9 mouse cellular contexts compared by ENCODE assay signal in the genomic region with DNA sequence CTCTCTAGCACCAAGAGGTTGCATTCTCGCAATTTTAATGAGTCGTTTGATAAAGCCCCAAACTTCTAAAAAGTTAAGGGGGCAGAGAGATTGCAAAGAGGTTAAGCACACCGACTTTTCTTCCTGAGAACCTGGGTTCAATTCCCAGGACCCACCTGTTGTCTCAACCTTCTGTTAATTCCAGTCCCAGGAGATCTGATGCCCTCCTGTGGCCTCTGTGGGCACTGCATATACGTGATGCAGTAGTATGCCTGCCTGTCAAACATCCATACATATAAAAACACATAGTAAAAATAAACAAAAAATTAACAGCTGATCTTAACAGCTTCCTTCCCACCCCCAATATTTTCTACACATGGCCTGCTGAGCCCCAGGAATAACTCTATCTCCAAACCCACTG.
DNase-seq lines count a peak whose midpoint lies in the region; ATAC-seq and TF ChIP-seq lines count a peak whose summit lies in the region.
"Had no signal": no experiment of that assay in that cellular context is flagged by ENCODE, and none has a peak within 500 bp of the region (broad histone marks: within the 10 kb centered on the region; RNA-seq: fewer than 3 reads in every experiment).

No protein-coding gene starts in this region.

- no peak for TF ChIP-seq POLR2A in CH12.LX (IDR thresholded peaks at IDR 0.05; ENCODE audit: low read depth, low read length)

- dilution Hi-C loops in CH12.LX (cut with MboI; ENCODE audit: extremely low pct_ligation_motif_present, extremely low pct_unique_long_range_greater_than_20kb, low sequenced_read_pairs): no loop called here

- in situ Hi-C loops in CH12.LX (cut with MboI; ENCODE audit: low pct_ligation_motif_present, low pct_unique_long_range_greater_than_20kb, low sequenced_read_pairs): loop anchor here (25.0 kb wide), 1 partner anchor 899 kb away; no protein-coding TSS in a partner anchor

- TF ChIP-seq EP300 in CH12.LX (IDR thresholded peaks at IDR 0.05; ENCODE audit: low read length): no peak

- peaks cover 0 to 10% of the 10 kb centered on the region in 2 experiments; a peak in 2 of 4 replicates for H3K4me1 ChIP-seq in CH12.LX (ENCODE audit: control insufficient read depth in 1 of 2, insufficient read depth in 2 of 2)
- peaks cover 8% of the 10 kb centered on the region for H3K4me1 ChIP-seq in forebrain, embryonic 14.5 days (ENCODE audit: control insufficient read depth, insufficient read depth, low read length)
- H3K4me1 ChIP-seq: liver, embryonic 13.5 days had no signal

- H3K4me3 ChIP-seq in CH12.LX (replicated peaks in 1 of 3; ENCODE audit: low read depth in 2 of 3, low read length in 2 of 3, poor library complexity in 1 of 3): no peak overlapping the region
- H3K4me3 ChIP-seq in forebrain, embryonic 14.5 days (ENCODE audit: low read depth, low read length): no peak overlapping the region
- H3K4me3 ChIP-seq: liver, embryonic 13.5 days had no signal

- H3K9me3 ChIP-seq in CH12.LX (replicated peaks; ENCODE audit: low read length): no peaks in the 10 kb centered on the region
- no peaks in the 10 kb centered on the region for H3K9me3 ChIP-seq in forebrain, embryonic 14.5 days (replicated peaks; ENCODE audit: control insufficient read depth, low read length)
- H3K9me3 ChIP-seq: liver, embryonic 13.5 days had no signal

- TF ChIP-seq CTCF in CH12.LX (conservative IDR thresholded peaks at IDR 0.05 in 1 of 2, IDR thresholded peaks at IDR 0.05 in 1 of 2; ENCODE audit: low read depth in 2 of 2, low read length in 2 of 2): peak in 1 of 2 experiments; percentile 78; a peak in 2 of 4 replicates

- peak; percentile 32 for DNase-seq in layer of hippocampus, adult 11-12 months (ENCODE audit: low spot score)
- DNase-seq in layer of hippocampus, adult 8-10 months (ENCODE audit: low spot score in 2 of 2): no peak
- peak; percentile 40 for DNase-seq in CH12.LX (ENCODE audit: extremely low read depth)
- peak; percentile 21 for DNase-seq in adrenal gland, adult 2 months
- DNase-seq in heart, postnatal 14 days: peak; percentile 19 to 42
- peak; percentile 40 for DNase-seq in retina, embryonic 14.5 days (ENCODE audit: low spot score)
- DNase-seq in forebrain, embryonic 14.5 days (ENCODE audit: low spot score): no peak
- DNase-seq in gastrocnemius, adult 18-20 months (ENCODE audit: low spot score): no peak
- DNase-seq: liver, embryonic 13.5 days had no signal

- no peak overlapping the region for H3K4me2 ChIP-seq in CH12.LX (ENCODE audit: insufficient read depth, low read depth, poor library complexity, severe bottlenecking)
- H3K4me2 ChIP-seq in forebrain, embryonic 14.5 days (ENCODE audit: low read length): no peak overlapping the region
- H3K4me2 ChIP-seq: liver, embryonic 13.5 days had no signal

- no peaks in the 10 kb centered on the region for H3K79me2 ChIP-seq in CH12.LX (replicated peaks; ENCODE audit: control insufficient read depth, extremely low read depth, insufficient read depth, poor library complexity, severe bottlenecking)

- no peaks in the 10 kb centered on the region for H3K27me3 ChIP-seq in CH12.LX (replicated peaks)
- H3K27me3 ChIP-seq in forebrain, embryonic 14.5 days (replicated peaks; ENCODE audit: control insufficient read depth, insufficient read depth, low read length): no peaks in the 10 kb centered on the region
- H3K27me3 ChIP-seq: liver, embryonic 13.5 days had no signal

- no peak overlapping the region for H3K9ac ChIP-seq in CH12.LX (ENCODE audit: insufficient read depth, low read depth)
- H3K9ac ChIP-seq in forebrain, embryonic 14.5 days (ENCODE audit: low read length): no peak overlapping the region
- H3K9ac ChIP-seq: liver, embryonic 13.5 days had no signal

- no peak overlapping the region for H3K27ac ChIP-seq in CH12.LX (ENCODE audit: insufficient read depth, low read depth)
- H3K27ac ChIP-seq in forebrain, embryonic 14.5 days (ENCODE audit: low read depth, low read length): no peak overlapping the region
- H3K27ac ChIP-seq: liver, embryonic 13.5 days had no signal

- ATAC-seq in forebrain, embryonic 14.5 days: no peak

- intact Hi-C loops in heart, postnatal 14 days (cut with DNase I): loop anchor here (2.0 to 10.0 kb wide), 4 partner anchors 256 to 906 kb away; no protein-coding TSS in a partner anchor

- 68% methylated on average over 4 of the region's 4 CpGs for WGBS in forebrain, embryonic 14.5 days

- TF ChIP-seq RAD21 in CH12.LX (IDR thresholded peaks at IDR 0.05; ENCODE audit: low read depth, low read length): peak; percentile 67

- no peaks in the 10 kb centered on the region for H3K36me3 ChIP-seq in CH12.LX (replicated peaks in 1 of 2; ENCODE audit: control insufficient read depth in 1 of 2, insufficient read depth in 1 of 2, low read length in 1 of 2)
- H3K36me3 ChIP-seq in forebrain, embryonic 14.5 days (ENCODE audit: control insufficient read depth, insufficient read depth, low read length): no peaks in the 10 kb centered on the region
- H3K36me3 ChIP-seq: liver, embryonic 13.5 days had no signal

TF ChIP-seq in CH12.LX, 34 proteins besides CTCF, POLR2A, EP300 and RAD21:
- no peak for TF ChIP-seq PAX5 (IDR thresholded peaks at IDR 0.05; ENCODE audit: low read length)
- no peak for TF ChIP-seq NELFE (IDR thresholded peaks at IDR 0.05; ENCODE audit: low read depth, low read length)
- TF ChIP-seq SMC3 (IDR thresholded peaks at IDR 0.05; ENCODE audit: low read depth, low read length): peak; percentile 78

Comparison
In these comparisons a context has a peak if more than half of its experiments do, and no peak if none do; other contexts are left out.
1. DNase-seq: peak in layer of hippocampus, adult 11-12 months (single experiment), CH12.LX (single experiment), adrenal gland, adult 2 months (single experiment), heart, postnatal 14 days (2 of 2) and retina, embryonic 14.5 days (single experiment); none in layer of hippocampus, adult 8-10 months (0 of 2), forebrain, embryonic 14.5 days (single experiment) and gastrocnemius, adult 18-20 months (single experiment).